Mouse (Mus musculus) MN1 (cell line): ENCODE data around the gene Kif1a.

Source experiments
- DNase-seq: peaks from one replicate; pipeline ENCODE4 v3.0.0-alpha.2; 2016; ENCODE audit warnings: low spot score

Kif1a gene

DNA sequence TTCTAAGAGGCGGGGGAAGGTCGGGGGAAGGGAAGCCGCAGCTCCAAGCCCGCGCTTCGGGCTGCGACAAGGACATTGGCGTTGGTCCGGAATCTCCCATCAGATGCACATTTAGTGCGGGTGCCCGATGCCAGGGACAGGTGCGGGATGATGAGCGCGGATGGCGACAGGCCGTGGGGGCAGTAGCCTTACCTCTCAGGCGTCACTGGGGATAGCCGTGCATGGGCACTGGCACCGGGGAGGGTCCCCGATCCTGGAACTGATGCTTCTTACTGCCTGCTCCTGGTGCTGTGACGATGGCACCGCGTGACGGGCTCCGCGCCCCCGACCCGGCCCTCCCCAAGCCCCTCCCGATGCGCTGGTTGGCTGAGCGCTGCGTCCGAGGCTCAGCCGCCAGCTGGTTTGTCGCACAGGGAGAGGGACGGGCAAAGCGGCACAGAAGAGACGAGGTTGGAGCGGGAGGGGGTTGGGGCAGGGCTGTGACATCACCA is at the start of gene Kif1a:
TSS of gene Kif1a (minus strand) at position 381 of the 491 bp plus-strand sequence.
- peak; percentile 84 for DNase-seq

DNA sequence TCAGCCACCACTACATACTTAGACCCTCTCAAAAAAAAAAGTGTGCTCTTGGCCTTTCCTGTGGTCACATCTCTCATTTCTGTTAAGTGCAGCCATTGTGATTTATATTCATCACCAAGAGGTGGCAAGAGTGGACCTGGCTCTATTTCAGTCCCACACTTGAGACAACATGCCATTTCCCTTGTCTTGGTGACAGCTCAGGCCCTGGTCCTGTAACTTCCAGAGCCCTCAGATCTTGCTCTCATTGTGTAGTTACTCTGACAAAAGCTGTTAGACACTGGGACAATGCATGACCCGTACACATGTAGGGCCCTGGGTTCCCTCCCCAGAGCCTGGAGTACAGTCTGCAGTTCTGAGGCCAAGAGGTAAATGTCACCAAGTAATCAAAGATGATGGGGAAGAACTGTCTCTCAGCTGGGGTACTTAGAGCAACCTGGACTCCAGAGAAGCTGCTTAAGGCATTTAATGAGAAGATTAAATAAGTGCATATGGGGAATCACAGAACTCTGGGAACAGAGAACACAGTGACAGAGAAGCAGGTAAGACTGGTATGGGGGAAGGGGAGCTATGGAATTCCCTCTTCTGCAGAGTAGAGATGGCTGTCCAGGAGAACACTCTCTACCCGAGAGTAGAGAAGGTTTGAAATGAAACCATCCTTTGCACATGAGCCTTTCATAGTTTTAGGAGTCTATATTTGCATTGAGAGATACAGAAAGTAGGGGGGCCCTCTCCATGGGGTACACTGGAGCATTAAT is 49.3 kb upstream of the Kif1a start:
- no peak for DNase-seq

DNA sequence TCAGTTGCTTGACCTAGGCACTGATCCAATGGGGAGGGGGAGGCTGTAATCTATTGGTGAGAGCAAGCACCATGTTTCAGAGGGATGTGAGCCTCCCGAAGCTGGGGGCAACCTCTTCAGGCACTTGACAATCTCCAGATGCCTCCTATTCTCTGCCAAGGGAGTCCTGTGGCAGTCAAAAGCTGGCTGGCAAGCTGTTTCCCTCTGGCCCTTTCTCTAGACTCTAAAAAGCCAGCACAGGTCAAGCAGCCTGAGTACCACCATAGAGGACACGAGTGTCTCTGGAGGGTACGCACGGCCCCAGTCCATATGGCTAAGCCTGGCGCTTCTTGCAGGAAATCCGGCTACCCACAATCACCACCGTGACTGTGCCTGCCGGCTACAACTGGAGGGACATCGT is 42.4 kb upstream of the Kif1a start:
- DNase-seq, result peak; percentile 71

DNA sequence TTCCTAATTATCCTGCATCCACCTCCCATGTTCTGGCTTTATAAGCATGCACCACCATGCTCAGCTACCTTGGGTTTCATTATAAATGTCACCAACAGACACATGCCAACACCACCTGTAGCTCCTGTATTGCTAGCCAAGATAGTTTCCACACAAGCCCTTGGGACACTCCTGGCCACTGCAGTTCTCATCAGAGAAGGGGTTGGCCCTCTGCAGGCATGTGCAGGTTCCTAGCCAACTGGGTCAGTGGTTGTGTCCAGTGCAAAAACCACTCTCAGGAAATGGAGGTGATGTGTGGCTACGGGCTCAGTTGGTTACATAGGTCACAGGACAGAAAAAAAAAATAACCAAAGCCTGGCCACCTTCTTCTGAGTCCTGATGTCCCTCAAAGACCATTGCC is 41.1 kb upstream of the Kif1a start:
- no peak for DNase-seq

DNA sequence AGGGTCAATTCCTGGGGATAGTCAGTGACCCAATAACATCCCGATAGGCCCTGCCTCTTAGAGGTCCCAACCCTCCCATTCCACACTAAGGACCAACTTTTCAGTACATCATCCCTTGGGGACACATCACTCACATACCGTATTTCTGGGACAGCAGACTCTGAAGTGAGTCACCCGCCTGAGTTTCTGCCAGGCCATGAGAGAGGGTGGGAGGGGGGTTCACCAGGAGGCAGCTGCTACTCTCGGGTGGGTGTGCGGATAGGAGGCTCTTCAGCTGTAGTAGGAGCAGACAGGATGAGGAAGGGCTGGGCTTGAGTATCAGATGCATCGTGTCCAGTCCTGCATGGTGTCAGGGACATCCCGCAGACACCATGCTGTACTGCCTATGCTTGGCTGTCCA is 38.0 kb upstream of the Kif1a start:
- DNase-seq, result peak; percentile 34

DNA sequence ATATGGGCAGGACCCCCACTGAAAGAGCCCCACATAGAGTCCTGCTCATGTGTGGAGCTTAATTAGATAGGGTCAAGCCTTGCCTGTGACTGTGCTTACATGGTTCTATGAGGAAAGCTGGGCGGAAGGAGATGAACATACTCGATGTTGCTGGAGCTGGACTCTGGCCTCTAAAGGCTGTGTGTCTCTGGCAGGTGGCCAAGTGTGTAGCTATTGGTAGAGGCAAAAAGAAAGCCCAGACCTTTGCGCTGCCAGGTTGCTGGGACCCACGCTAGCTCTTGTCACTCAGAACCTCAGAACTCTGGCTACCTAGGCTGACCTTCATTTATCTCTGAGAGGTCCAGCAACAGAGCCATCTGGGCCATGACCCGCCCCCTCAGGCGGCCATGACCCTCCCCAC is 36.8 kb upstream of the Kif1a start:
- DNase-seq, result peak; percentile 31

DNA sequence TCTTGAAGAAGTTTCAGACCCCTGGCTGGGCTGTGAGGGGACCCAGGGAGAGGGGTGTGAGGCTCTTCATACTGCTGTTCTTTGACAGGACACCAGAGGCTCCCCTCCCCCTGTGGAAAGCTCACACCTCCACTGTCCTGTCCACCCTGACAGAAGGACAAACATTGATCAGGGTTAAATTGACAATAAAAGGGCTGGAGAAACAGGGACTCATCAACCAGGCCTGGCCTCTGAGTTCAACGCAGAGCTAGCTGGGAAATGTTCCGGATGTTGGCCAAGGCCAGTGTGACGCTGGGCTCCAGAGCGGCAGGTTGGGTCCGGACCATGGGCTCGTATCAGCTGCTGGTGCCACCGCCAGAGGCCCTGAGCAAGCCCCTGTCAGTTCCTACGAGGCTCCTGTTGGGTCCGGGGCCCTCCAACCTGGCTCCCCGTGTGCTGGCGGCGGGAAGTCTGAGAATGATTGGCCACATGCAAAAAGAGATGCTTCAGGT is 33.3 kb upstream of the Kif1a start, which contains the start of gene Agxt:
TSS of gene Agxt (plus strand) at position 205 of the 491 bp plus-strand sequence.
- DNase-seq, result no peak

DNA sequence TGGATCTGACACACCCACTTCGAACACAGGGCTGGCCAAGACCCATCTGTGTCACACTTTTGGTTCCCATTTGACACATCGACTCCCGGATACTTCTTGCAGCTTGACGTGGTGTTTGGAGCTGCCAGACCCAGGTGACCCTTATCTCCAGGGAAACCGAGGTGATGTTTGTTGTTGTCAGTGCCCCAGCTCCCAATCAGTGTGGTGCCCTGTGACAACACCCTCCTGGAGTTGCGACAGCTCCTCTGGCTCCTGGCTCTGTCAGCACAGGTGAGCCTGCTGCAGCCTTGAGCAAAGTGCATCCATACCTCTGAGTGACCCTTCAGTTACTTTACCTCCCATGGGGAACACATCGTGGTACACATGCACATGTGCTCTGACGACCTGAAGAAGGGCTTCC is 30.9 kb upstream of the Kif1a start:
- no peak for DNase-seq

DNA sequence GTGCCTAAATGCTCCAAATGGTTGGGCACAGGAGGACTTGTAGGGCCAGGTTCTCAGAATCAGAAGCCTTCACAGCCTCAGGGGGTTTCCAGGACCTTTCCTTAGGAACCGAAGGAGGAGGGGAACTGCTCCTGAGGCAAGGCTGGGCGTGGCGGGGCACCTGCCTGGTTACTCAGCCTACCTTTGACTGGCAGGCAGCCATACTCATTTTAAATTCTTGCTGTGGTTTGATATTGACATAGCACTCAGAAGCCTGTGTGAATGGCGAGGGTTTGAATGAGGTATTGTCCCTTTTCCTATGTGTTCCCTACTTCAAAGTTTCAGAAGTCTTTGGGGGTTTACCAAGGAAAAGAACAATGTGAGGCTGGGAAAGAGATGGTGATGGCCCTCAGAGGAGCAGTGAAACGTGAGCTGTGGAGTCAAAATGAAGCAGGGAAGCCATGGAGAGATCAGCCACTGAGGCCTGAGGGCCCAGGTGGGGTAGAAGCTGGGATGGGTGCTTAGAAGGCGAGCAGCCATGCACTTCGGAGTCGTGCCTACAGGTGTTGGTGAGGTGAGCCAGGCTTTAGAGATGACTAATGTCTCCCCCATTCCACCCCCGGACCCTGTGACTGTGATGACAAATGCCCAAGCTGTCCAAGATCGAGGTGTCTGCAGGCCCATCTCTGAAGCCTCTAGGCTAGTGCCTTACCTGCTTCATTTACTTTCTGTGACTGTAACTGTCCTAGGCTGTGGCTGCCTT is 28.7 kb upstream of the Kif1a start:
- no peak for DNase-seq

DNA sequence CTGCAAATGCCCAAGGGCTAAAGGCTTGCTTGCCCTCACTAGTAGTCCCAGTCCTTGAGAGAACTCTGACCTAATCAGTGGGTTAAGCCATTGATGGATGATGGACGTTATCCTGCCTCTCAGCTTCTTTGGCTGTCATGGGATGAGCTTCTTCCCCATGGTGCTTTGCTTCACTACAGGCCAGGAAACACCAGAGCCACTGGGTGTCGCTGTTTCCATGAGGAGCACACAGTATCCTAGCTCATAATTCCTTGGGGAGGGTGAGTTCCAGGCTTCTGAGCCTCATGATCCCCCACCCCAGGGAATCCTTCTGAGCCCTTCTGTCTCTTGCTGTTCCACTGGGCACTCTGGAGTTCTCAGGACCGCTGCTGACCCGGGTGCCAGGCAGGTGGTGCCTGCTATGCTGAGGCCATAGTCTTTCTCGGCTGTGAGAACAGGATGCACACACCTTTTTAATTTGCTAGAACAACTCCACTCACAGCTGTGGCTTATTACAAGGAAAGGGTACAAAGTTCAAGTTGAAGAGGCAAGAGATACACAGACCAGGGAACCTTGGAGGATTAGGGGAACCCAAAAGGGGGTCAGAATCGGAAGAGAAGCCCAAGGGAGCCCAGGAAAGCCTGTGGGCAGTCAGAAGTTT is 27.1 kb upstream of the Kif1a start:
- DNase-seq, result peak; percentile 82

DNA sequence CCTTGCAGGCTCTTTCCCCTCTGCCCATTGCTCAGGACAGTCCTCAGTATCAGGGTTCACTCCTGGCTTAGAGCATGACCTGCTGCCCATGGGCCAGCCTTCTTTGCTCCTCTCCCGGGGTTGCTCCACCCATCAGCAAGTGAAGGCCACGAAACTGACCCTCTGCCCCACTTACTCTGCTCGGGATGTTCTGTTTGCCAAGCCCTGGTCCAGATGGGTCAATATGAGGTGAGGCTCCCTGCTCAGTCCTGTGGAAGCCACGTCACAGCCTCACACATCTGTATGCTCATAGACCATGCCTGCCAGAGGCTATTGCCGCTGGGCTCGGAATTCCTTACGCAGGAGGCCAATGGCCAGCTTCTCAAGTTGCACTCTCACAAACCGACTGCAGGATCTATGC is 26.5 kb upstream of the Kif1a start:
- no peak for DNase-seq

DNA sequence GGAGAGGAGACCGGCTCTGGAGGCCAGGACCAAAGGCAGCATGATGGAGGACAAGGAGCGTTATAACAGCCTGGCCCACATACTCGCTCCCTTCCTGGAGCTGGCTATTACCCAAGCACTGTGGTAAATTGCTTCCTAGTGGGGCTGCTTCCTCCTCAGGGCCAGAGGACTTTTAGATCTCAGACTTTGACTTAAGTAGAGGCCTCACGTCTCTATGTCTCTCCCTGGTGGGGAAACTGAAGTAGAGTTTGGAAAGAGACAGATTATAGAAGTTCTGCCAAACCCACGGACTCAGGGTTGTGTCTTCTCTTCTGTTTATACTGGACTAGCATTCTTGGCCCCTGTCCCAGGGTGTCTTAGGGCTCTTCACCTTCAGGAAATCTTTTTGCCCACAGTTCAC is 23.5 kb upstream of the Kif1a start:
- DNase-seq, result no peak

DNA sequence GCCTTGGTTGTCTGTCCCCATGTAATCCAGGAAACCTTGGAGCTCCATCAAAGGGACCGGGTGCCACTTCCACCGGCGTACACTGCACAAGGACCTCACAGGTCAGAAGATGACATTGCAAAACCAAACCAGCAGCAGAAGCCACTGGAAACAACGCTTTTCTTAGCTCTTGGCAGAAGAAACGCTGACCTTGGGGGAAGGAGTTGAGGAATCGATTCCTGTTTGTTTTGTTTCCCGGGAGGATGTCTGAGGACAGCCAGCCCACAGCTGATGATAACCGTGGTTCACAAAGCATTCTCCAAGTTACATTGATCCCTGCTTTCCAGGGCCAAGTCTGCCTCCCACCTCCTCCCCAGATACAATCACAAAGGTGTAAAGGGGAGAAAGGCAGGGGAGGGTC is 22.3 kb upstream of the Kif1a start:
- DNase-seq, result no peak

DNA sequence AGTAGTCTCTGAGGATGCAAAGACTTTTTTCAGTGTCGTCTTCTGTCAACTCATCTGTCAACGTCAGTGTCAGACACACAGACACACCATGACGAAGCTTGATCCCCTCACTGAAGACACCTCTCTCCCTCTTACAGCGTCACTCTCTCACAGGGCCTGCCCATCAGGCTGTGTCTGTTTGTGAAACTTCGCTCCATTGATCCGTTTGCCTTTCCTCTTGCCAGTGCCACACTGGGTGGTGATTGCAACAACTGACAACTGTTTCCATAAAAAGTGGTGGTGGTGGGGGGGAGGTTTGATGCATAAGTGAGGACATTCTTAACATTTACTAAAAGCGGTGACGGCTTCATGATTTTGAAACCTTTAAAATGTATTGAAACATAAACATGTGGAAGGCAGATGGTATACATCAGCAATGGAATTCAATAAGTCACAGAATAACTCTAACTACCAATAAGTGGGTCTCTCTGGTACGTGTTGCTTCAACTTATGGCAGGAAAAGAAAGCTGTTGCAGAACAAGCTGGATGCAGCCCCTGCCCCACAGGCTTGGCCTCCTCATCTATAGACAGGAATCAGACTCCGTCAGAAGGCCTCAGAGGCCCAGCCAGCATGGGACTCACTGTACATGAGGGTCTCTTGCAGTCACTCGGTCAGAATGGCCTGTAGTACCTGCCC is 21.6 kb upstream of the Kif1a start:
- DNase-seq, result no peak

DNA sequence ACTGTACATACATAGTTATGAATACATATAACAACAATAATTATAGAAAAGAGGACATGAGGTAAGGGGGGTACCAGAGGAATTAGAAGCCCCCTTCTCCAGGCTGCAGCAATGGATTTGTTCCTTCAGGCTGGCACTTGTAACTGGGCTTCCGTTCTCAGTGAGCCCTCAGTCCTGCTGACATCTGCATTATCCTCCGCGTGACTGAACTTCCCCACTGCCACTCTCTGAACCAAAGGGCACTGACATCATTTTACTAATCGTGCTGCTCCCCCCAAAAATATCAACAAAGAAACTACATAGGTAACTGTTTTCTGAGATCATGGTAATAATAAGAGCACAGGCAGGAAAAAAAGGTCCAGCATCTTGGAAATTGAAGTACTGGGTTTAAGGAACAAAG is 17.1 kb upstream of the Kif1a start:
- no peak for DNase-seq

DNA sequence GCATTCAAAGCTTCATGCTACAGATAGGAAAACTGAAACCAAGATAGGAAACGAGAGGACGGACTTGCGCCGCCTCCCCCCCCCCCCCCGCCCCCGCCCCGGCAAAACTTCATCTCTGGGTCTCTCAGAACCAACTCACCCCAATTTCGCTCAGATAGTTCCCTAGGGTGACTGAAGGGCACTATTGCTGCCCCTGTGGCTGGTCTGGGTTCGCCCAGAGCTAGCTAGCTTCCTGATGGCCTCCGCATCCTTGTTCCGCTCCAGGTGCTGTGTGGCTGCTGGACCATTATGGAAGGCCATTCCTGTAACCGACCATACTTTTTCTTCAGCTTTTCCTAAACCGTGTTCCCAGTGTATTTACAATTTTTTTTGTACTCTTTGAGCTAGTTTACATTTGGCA is 13.7 kb upstream of the Kif1a start:
- DNase-seq, result peak; percentile 23

DNA sequence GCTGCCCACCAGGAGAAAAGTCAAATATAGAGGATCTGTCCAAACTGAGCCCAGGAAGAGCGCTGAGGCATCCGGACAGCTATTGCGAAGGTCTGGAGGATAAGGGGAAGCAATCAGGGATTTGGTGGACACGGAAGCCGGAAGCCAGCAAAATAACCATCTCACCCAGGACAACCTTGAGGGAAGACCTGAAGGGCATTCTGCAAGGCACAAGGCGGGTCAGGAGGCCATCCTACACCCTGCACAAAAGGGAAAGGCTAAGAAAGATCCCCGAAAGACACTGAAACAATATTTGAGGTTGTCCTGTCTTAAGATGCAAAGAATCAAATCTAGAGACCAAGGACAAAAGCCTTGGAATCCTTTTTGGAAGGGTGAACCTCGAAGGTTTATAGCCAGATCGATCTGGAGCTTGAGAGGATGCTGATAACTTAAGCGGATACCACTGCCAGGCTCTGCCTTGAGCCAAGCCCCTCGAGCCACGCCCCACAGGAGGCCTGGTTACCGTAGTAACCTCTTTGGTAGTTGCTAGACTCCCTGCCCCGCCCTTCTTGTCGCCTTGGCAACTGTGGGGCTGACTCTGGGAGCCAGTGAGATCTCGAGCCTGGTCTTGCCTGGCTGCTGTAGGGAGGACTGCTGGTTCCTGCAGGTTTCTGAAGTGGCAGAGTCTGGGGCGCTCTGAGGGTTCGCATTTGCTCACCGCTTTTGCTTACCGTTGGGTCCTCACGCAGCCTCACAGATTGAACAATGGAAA is 13.1 kb upstream of the Kif1a start:
- DNase-seq, result peak; percentile 96

DNA sequence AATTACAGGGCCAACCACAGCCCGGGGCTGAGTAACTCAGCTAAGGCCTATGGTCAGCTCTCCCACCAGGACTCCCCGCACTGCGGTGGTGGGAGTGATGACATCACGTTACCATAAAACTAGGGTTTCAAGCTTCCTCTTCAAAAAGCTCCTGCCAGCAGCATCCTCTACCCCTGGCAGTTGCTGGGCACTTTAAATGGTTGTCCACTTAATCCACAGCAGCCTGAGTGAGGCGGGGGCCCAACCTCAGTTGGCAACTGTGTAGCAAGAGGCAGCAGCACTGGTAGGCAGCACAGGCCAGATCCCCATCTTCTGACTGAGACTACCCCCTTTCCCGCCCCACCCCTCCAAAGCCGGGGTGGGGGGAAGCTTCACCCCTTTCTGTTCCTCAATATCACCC is 949 bp upstream of the Kif1a start:
- no peak for DNase-seq

DNA sequence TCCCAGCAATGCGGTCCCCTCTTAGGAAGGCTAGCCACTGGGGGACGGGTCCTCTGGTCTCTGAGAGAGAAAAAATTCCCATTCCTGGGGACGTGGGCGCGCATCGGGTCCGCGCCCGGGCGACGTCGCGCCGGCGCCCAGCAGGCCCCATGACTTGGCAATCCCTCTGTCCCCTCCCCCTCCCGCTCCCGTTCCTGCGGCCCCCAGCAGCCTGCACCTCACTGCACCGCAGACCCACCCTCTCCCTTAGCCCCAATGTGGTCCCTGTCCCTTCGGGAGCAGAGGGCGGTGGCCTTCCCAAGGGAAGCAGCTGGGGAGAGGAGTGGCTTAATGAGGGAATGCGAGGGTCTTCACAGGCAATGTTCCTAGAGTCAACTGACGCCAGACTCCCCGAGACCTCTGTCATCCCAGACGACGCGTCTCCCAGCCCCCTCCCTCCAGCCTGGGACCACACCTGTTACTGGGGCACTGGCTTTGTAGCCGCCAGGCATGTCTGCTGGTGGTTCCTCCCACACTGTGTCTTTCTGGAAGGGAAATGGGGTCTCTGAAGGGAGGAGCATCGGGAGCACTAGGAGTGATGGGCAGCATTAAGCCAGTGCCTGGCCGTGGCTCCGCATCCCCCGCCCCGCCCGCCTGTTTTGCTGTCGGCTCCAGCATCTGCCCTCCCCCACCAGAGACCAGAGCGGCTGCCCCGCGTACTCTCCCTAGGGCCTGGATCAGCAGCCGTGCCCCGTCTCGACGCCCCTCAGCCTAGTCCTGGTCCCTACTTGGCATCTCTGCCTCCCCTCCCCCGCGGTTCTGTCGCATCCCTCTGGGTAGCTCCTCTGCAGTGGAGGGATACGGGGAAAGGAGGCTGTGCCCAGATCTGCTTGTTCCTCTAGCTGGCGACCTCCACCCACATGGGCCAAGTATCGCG is 917 bp downstream of the Kif1a start:
- DNase-seq, result peak; percentile 46

DNA sequence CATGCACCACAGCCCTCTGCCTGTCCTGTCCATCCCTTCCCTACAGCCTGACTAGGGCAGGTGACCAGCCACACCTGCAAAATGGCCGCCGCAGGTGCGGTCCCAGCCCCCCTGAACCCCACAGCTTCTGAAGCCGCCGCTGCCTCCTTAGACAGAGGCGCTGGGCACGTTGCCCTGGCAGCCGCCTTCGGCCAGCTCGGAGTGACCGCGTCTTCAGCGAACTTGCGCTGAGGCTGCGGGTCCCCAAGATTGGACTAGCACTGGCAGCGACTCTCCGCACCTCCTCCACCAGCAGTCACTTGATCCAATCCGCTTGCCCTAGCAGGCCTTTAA is 1.5 kb downstream of the Kif1a start:
- no peak for DNase-seq

DNA sequence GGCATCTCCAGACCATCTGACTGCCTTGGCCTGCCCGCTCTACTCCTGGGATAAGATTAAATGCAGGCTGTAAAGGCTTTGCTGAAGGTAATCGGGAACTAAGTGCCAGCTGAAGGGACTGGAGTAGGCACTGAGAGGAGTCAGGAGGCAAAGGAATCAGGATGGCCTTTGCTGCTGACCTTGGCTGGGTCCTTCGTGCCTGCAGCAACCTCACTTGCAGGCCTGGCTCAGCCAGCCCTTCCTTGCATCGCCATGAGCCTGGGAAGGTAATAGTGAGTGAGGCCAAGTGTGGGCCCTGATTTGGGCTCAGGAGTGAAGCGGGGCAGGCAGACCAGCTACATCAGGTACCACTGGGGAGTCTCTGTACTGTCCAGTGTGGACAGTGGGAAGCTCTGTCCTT is 2.8 kb downstream of the Kif1a start:
- no peak for DNase-seq
